Mouse (Mus musculus) heart, embryonic 16.5 days (tissue): Measurements from ENCODE around the gene Mfsd1. TPM values are rescaled to one million over a fixed set of nuclear protein-coding genes. Genes with fewer than 3 reads are reported as not detected.
A peak's percentile ranks its signal among the peaks of the same experiment; 100 is the strongest.

Source experiments
- ATAC-seq: fragments of 200-750 bp; cut with Nextera tagmentation; replicated peaks from 2 replicates; pipeline ENCODE4 v1.8.0; 2017; ENCODE audit warnings: moderate number of reproducible peaks; ENCODE audit not compliant: insufficient read depth, low FRiP score; ENCODE audit errors: extremely low read depth
- H3K27ac ChIP-seq: fragments of 300-500 bp; sonication (generic); 2 replicates; pipeline ENCODE4 v1.5.1; 2014; ENCODE audit warnings: mild to moderate bottlenecking, low read length, control low read depth, moderate library complexity
- H3K27me3 ChIP-seq: fragments of 300-500 bp; sonication (generic); 2 replicates; pipeline ENCODE4 v1.6.1; 2014; ENCODE audit warnings: low read length, mixed read lengths; ENCODE audit not compliant: control insufficient read depth, insufficient read depth
- H3K36me3 ChIP-seq: fragments of 300-500 bp; sonication (generic); 2 replicates; pipeline ENCODE4 v1.6.1; 2014; ENCODE audit not compliant: control insufficient read depth, insufficient read depth
- H3K4me1 ChIP-seq: fragments of 300-500 bp; sonication (generic); 2 replicates; pipeline ENCODE4 v1.6.1; 2014; ENCODE audit warnings: low read length, mixed read lengths; ENCODE audit not compliant: control insufficient read depth, insufficient read depth
- H3K4me2 ChIP-seq: fragments of 300-500 bp; sonication (generic); 2 replicates; pipeline ENCODE4 v1.6.1; 2014; ENCODE audit warnings: low read depth, mild to moderate bottlenecking, control low read depth, low read length
- H3K4me3 ChIP-seq: fragments of 300-500 bp; sonication (generic); 2 replicates; pipeline ENCODE4 v1.5.1; 2014; ENCODE audit warnings: mild to moderate bottlenecking, control low read depth, low read length
- H3K9ac ChIP-seq: fragments of 300-500 bp; sonication (generic); 2 replicates; pipeline ENCODE4 v1.6.1; 2014; ENCODE audit warnings: low read length, control low read depth
- H3K9me3 ChIP-seq: fragments of 300-500 bp; sonication (generic); replicated peaks from 2 replicates; pipeline ENCODE4 v1.6.1; 2016; ENCODE audit warnings: low read length; ENCODE audit not compliant: control insufficient read depth
- WGBS: fragments of 180-500 bp; shearing (Covaris S2); extraction: QIAGEN DNeasy Blood & Tissue Kit; methylation state at CpG from one replicate; pipeline ENCODE4 v1.1.7; 2014; 5-methylcytosine and 5-hydroxymethylcytosine counted together
- polyA plus RNA-seq: library from polyadenylated mRNA; unstranded; fragments of >200 nt; fragmentation: Nextera tagmentation; extraction: Ambion mirVana; gene quantifications from 2 replicates; pipeline ENCODE4 v1.2.1, GENCODE M21; 2015

Gene Mfsd1
- 36.3 and 37.3 TPM in 2 replicates for polyA plus RNA-seq

DNA sequence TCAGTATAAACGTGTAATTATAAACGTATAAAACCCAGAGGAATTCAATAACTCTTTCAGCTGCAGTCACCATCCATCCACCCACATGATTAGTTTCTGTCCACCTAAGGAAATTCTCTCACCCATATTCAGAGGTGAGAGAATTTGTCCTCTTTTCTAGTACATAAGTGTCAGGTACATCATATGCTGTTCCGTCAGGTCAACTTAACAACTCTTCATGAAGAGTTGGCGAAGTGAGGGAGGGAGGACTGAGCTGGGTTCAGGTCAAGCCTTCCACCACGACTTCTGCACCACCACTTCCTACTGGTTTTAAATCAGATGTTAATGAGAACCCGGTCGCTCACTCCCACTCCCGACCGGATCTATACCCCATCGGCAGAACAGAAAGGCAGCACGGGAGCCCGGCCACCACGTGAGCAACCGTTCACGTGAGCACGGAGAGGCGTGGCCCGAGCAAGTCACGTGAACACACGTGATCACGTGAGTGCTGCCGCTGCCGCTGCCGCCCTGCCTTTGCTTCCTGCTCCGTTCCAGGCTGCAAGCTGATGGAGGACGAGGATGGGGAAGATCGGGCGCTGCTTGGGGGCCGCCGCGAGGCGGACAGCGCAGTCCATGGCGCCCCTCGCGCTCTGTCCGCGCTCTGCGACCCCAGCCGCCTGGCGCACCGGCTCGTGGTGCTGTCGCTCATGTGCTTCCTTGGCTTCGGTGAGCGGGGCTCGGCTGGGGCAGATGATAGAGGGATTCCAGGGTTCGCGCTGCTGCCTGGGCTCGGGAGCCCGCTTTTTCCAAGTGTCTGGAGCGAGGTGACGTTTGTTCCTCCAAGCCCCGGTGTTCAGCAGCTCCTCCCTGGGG lies at the start of gene Mfsd1:
TSS of gene Mfsd1 (plus strand) at position 469 of the 852 bp plus-strand sequence.
- peak; percentile 85 for ATAC-seq

DNA sequence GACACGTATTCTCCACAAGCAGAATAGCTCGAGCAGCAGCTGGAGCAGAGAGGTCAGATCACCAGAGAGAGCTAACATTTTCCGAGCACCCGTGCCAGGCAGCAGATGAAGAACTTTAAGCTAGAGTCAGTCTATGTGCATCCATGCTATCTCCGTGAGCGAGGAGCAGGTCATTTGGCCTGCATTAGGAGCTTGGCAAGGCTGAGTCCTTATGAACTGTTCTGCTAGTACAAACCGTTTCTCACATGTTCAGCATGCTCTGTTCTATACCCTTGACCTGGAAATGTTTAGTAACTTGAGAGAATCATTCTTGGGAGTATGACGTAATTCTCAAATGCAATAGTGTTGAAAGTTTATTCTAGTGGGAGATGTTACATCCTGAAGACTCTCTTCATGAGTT lies 38.9 kb upstream of the Mfsd1 start:
- ATAC-seq = no peak
- H3K9ac ChIP-seq = no peak overlapping the region
- no peak overlapping the region for H3K4me3 ChIP-seq
- H3K36me3 ChIP-seq = no peaks in the 10 kb centered on the region
- no peaks in the 10 kb centered on the region for H3K27me3 ChIP-seq
- no peaks in the 10 kb centered on the region for H3K4me1 ChIP-seq
- no peaks in the 10 kb centered on the region for H3K9me3 ChIP-seq
- 65% methylated on average over 8 of the region's 8 CpGs for WGBS
- no peak overlapping the region for H3K4me2 ChIP-seq
- H3K27ac ChIP-seq = no peak overlapping the region

More for the DNA sequence above, at the start of gene Mfsd1:
- no peaks in the 10 kb centered on the region for H3K27me3 ChIP-seq
- peak within 1 kb of the TSS; percentile 17; the same call in 1 of the 2 replicates for H3K27ac ChIP-seq
- H3K4me3 ChIP-seq = peak within 1 kb of the TSS; percentile 81
- H3K36me3 ChIP-seq = no peaks in the 10 kb centered on the region
- H3K4me1 ChIP-seq = peaks cover 5% of the 10 kb centered on the region; the same call in 1 of the 2 replicates
- H3K4me2 ChIP-seq = peak within 1 kb of the TSS; percentile 72
- H3K9me3 ChIP-seq = no peaks in the 10 kb centered on the region
- 3% methylated on average over 54 of the region's 54 CpGs for WGBS
- H3K9ac ChIP-seq = peak within 1 kb of the TSS; percentile 75

DNA sequence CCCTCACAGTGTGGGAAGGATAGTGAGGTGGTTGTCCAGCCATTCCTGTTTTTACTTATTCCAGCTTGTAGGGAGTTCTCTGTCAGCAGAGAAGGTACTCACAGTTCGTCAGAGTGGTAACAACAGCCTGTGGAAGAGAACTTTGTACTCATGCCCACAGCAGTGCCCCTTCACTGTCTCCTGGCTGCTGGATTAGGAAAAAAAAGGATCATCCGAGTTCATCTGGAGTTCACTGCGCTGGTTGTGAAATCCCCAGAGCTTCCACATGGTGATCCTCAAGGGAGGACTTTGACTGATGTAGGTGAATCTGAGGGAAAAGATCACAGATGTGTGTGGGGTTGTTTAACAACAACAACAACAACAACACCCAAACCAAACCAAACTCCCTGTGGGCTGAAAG lies 31.3 kb upstream of the Mfsd1 start:
- Histone ChIP-seq H3K4me3 (no peak overlapping the region), H3K9ac (no peak overlapping the region), H3K4me1 (no peaks in the 10 kb centered on the region), H3K27me3 (no peaks in the 10 kb centered on the region), H3K36me3 (no peaks in the 10 kb centered on the region), H3K27ac (no peak overlapping the region), H3K4me2 (no peak overlapping the region), H3K9me3 (no peaks in the 10 kb centered on the region)
- ATAC-seq = no peak
- WGBS = 57% methylated on average over 3 of the region's 3 CpGs

DNA sequence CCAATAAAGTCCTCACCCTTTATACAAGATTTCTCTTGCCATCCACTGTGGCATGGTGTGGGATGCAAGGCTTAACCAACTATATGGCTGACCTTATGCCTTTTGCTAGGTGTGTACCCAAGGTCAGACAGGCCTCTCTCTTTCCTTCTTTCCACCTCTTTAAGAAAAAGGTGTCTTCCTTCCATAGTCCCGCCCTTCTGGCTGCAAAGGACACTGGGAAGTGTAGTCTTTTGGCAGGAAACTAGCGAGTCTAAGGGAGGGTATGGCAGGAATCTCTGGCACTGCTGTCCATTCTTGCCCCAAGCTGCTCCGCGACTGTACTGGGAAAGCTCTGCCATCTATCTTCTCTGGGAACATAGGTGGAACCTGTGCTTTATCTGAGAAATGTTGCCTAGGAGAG lies 29.3 kb upstream of the Mfsd1 start:
- no peak for ATAC-seq
- H3K9me3 ChIP-seq = no peaks in the 10 kb centered on the region
- no peak overlapping the region; the same call in 1 of the 2 replicates for H3K4me2 ChIP-seq
- H3K9ac ChIP-seq = no peak overlapping the region
- H3K27me3 ChIP-seq = no peaks in the 10 kb centered on the region
- H3K4me1 ChIP-seq = no peaks in the 10 kb centered on the region
- 31% methylated on average over 4 of the region's 4 CpGs for WGBS
- H3K36me3 ChIP-seq = no peaks in the 10 kb centered on the region
- no peak overlapping the region for H3K4me3 ChIP-seq
- H3K27ac ChIP-seq = no peak overlapping the region

DNA sequence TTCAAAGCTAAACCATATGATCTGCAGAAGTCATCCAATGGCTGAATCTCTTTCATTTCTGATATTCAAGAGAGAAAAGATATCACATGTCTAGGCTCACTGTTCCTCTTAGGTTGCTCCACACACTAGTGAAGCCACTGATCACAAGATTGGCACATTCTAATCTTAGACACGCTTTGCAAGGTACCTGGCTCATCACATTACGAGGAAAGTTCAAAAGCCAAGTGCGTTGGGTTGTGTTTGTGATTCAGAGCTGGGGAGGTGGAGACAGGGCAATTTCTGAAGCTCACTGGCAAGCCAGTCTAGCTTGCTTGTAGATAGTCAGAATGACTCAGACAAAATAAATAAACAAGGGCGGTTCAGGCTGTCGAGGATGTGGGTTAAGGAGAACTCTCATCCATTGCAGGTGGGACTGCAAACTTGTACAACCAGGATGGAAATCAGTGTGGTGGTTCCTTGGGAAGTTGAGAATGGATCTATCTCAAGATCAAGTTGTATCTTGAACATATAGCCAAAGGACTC lies 28.6 kb upstream of the Mfsd1 start:
- WGBS = 71% methylated on average over 5 of the region's 5 CpGs
- Histone ChIP-seq H3K9me3 (no peaks in the 10 kb centered on the region), H3K4me3 (no peak overlapping the region), H3K27me3 (no peaks in the 10 kb centered on the region), H3K36me3 (no peaks in the 10 kb centered on the region), H3K27ac (no peak overlapping the region), H3K9ac (no peak overlapping the region), H3K4me2 (no peak overlapping the region), H3K4me1 (no peaks in the 10 kb centered on the region)
- no peak for ATAC-seq

DNA sequence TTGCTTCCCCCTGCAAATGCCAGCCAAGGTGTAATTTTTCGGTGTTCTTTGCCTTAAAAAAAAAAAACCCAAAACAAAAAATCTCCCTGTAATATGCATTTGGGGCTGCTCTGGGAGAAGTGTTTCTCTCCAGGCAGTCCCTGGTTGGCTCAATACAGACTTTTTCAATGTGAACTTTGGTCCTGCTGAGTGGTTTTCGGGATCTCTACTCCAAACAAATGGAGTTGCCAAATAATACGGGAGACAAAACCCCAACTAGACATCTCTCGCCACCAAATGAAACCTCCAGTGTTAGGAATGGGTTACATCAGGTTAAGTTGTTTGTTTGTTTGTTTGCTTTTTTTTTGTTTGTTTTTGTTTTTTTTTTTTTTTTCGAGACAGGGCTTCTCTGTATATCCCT lies 27.3 kb upstream of the Mfsd1 start:
- Histone ChIP-seq H3K36me3 (no peaks in the 10 kb centered on the region), H3K9ac (no peak overlapping the region), H3K27me3 (no peaks in the 10 kb centered on the region), H3K4me1 (no peaks in the 10 kb centered on the region), H3K4me3 (no peak overlapping the region), H3K9me3 (no peaks in the 10 kb centered on the region), H3K27ac (no peak overlapping the region), H3K4me2 (no peak overlapping the region)
- no peak for ATAC-seq
- WGBS = 79% methylated on average over 5 of the region's 5 CpGs

DNA sequence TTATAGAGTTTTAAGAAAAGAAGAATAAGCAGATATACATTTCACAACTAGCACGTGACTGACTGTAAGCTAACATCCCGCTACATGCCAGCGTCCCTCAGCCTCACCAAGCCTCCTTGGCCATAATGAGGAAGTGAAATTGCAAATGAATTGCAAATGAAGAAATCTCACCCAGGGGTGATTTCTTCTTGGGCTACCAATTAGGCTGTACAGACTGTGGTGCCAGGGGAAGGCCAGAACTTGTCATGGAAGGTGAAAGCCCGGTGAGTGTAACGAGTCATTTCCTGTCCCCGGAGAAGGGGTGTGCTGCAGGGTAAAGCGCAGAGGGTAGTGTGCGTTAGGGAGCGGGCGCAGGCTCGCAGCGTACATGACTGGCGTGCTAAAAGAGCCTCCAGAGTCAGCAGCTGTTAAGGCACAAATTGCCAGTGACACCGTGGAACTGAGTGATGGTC lies 25.3 kb upstream of the Mfsd1 start:
- WGBS = 47% methylated on average over 14 of the region's 14 CpGs
- Histone ChIP-seq H3K27ac (no peak overlapping the region), H3K36me3 (no peaks in the 10 kb centered on the region), H3K4me3 (no peak overlapping the region), H3K9ac (no peak overlapping the region), H3K27me3 (no peaks in the 10 kb centered on the region), H3K4me1 (no peaks in the 10 kb centered on the region), H3K4me2 (peak overlapping the region; percentile 38), H3K9me3 (no peaks in the 10 kb centered on the region)
- no peak for ATAC-seq

DNA sequence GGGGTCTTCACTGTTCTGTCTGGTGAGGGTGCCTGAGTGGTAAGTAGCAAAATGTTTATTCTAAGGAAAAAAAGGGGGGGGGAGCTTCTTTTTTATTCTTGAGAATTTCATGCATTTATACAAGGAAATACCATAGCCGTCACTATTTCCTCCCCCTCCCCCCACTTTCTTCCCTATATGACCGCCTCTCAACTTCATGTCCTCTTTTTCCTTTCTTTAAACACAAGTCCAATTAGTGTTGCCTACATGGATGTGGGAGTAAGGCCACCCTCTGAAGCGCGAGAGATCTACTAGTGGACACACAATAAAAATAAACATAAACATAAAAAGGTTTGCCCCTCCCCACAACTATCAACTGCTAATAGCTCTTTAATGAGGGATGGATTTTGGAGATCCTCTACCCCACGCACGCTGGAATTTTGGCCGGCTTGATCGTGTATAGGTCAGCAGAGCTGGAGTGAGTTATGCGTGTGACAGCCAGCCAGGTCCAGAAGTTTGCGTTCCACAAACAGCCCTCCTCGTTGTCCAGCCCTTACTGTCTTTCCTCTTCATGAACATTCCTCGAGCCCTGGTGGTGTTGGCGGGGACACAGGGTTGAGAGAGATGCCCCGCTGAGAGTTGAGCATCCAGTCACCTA lies 24.7 kb upstream of the Mfsd1 start:
- Histone ChIP-seq H3K27ac (no peak overlapping the region), H3K9ac (no peak overlapping the region), H3K4me2 (0 out of 2 replicates have a peak overlapping the region, but pooled peaks have one; percentile 38), H3K27me3 (no peaks in the 10 kb centered on the region), H3K9me3 (no peaks in the 10 kb centered on the region), H3K36me3 (no peaks in the 10 kb centered on the region), H3K4me3 (no peak overlapping the region), H3K4me1 (no peaks in the 10 kb centered on the region)
- no peak for ATAC-seq
- WGBS = 77% methylated on average over 14 of the region's 14 CpGs
